Comparison of ENCODE assay signal across 7 mouse cellular contexts in the genomic region with DNA sequence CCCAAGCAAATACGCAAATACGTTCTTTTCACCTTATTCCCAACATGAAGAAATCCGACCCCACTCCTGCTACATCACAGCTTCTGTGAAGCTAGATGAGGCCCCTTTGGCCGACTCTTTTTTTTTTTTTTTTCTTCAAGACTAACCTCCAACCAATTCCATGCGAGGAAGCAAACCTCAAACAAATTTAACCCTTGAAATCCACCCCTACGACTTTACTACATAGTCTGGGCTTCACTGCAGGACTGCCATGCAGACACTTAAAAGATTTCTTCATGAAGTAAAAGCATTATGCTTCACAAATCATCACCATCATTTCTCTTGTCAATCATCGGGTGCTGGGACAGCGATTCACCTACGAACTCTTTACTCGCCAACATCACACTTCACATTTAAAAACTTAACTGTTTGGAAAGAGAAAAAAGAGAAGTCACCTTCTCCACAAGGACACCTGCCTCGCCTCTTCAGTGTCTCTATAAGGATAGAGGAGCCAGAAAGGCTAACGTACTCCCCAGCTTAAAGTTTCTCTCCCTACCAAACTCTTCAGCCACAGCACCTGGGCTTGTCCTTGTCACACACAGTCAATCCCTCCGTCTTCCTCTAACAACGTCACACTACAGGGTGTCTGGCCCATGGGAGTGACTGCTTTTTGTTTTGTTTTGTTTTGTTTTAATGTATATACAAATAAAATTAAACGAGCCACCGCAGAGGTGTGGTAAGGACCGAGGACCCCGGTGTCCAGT. TPM values are rescaled to one million over a fixed set of nuclear protein-coding genes. Genes with fewer than 3 reads are reported as not detected.
DNase-seq lines count a peak whose midpoint lies in the region; ATAC-seq and TF ChIP-seq lines count a peak whose summit lies in the region.

No protein-coding gene starts in this region.

- no peak for TF ChIP-seq CTCF in spleen, adult 2 months (IDR thresholded peaks at IDR 0.05; ENCODE audit: extremely low read depth, insufficient read depth, insufficient read length, insufficient replicate concordance)
- no peak for TF ChIP-seq CTCF in intestine, postnatal 0 days (IDR thresholded peaks at IDR 0.05; ENCODE audit: low read depth)

- H3K4me3 ChIP-seq in spleen, adult 2 months (ENCODE audit: extremely low read depth, insufficient read depth, insufficient read length), result peak overlapping the region; percentile 90; the same call in 1 of the 2 replicates
- peak overlapping the region; percentile 78 for H3K4me3 ChIP-seq in embryonic facial prominence, embryonic 11.5 days (ENCODE audit: low read depth, low read length)
- peak overlapping the region; percentile 90 for H3K4me3 ChIP-seq in intestine, postnatal 0 days (ENCODE audit: low read depth, low read length)
- peak overlapping the region; percentile 74 for H3K4me3 ChIP-seq in neural tube, embryonic 15.5 days (replicated peaks)

- 0 out of 2 replicates have a peak, but pooled peaks have one; percentile 14 for ATAC-seq in embryonic facial prominence, embryonic 11.5 days (replicated peaks; ENCODE audit: insufficient number of reproducible peaks, low FRiP score, low TSS enrichment, low read depth)
- ATAC-seq in intestine, postnatal 0 days, result no peak
- ATAC-seq in neural tube, embryonic 15.5 days (ENCODE audit: low FRiP score), result 0 out of 2 replicates have a peak, but pooled peaks have one; percentile 2

- 41% methylated on average over 18 of the region's 18 CpGs for WGBS in spleen, adult 2 months
- 6% methylated on average over 18 of the region's 18 CpGs for WGBS in embryonic facial prominence, embryonic 11.5 days
- WGBS in intestine, postnatal 0 days, result 24% methylated on average over 18 of the region's 18 CpGs
- WGBS in neural tube, embryonic 15.5 days, result 10% methylated on average over 18 of the region's 18 CpGs

- peak overlapping the region; percentile 93 for H3K4me2 ChIP-seq in embryonic facial prominence, embryonic 11.5 days (ENCODE audit: low read depth, low read length)
- H3K4me2 ChIP-seq in intestine, postnatal 0 days (replicated peaks; ENCODE audit: low read depth), result peak overlapping the region; percentile 89
- peak overlapping the region; percentile 74 for H3K4me2 ChIP-seq in neural tube, embryonic 15.5 days

- H3K9ac ChIP-seq in embryonic facial prominence, embryonic 11.5 days (replicated peaks; ENCODE audit: low read length), result no peak overlapping the region
- H3K9ac ChIP-seq in intestine, postnatal 0 days (ENCODE audit: low read depth, low read length), result peak overlapping the region; percentile 94
- peak overlapping the region; percentile 94 for H3K9ac ChIP-seq in neural tube, embryonic 15.5 days (replicated peaks)

- H3K4me1 ChIP-seq in spleen, adult 2 months (ENCODE audit: control insufficient read depth, insufficient read depth, insufficient read length), result peaks cover 5% of the 10 kb centered on the region; the same call in 1 of the 2 replicates
- H3K4me1 ChIP-seq in embryonic facial prominence, embryonic 11.5 days (ENCODE audit: control insufficient read depth, insufficient read depth, low read length), result peaks cover 2% of the 10 kb centered on the region
- peaks cover 7% of the 10 kb centered on the region; the same call in 1 of the 2 replicates for H3K4me1 ChIP-seq in intestine, postnatal 0 days (replicated peaks; ENCODE audit: control insufficient read depth, insufficient read depth, low read length)
- H3K4me1 ChIP-seq in neural tube, embryonic 15.5 days, result peaks cover 30% of the 10 kb centered on the region

- no peaks in the 10 kb centered on the region for H3K27me3 ChIP-seq in spleen, adult 2 months (ENCODE audit: control insufficient read depth, insufficient read depth, low read length)
- no peaks in the 10 kb centered on the region; the same call in 1 of the 2 replicates for H3K27me3 ChIP-seq in embryonic facial prominence, embryonic 11.5 days (ENCODE audit: control insufficient read depth, insufficient read depth, low read length)
- no peaks in the 10 kb centered on the region for H3K27me3 ChIP-seq in intestine, postnatal 0 days (replicated peaks; ENCODE audit: control insufficient read depth, insufficient read depth, low read length)
- H3K27me3 ChIP-seq in neural tube, embryonic 15.5 days (replicated peaks), result no peaks in the 10 kb centered on the region

- H3K9me3 ChIP-seq in embryonic facial prominence, embryonic 11.5 days (replicated peaks; ENCODE audit: control insufficient read depth, low read length), result no peaks in the 10 kb centered on the region
- no peaks in the 10 kb centered on the region for H3K9me3 ChIP-seq in intestine, postnatal 0 days (ENCODE audit: control insufficient read depth)
- no peaks in the 10 kb centered on the region for H3K9me3 ChIP-seq in neural tube, embryonic 15.5 days (replicated peaks)

- H3K36me3 ChIP-seq in spleen, adult 2 months (ENCODE audit: control insufficient read depth, insufficient read depth, low read length), result no peaks in the 10 kb centered on the region
- no peaks in the 10 kb centered on the region for H3K36me3 ChIP-seq in embryonic facial prominence, embryonic 11.5 days (replicated peaks; ENCODE audit: control insufficient read depth, insufficient read depth, low read depth, low read length)
- H3K36me3 ChIP-seq in intestine, postnatal 0 days (ENCODE audit: control insufficient read depth, insufficient read depth), result no peaks in the 10 kb centered on the region
- H3K36me3 ChIP-seq in neural tube, embryonic 15.5 days, result no peaks in the 10 kb centered on the region

- no peak for TF ChIP-seq POLR2A in spleen, adult 2 months (IDR thresholded peaks at IDR 0.05; ENCODE audit: low read depth, low read length)

- H3K27ac ChIP-seq in spleen, adult 2 months (ENCODE audit: insufficient read depth, low read length), result no peak overlapping the region
- no peak overlapping the region for H3K27ac ChIP-seq in embryonic facial prominence, embryonic 11.5 days (replicated peaks; ENCODE audit: low read depth, low read length)
- H3K27ac ChIP-seq in intestine, postnatal 0 days (ENCODE audit: low read depth, low read length), result no peak overlapping the region
- peak overlapping the region; percentile 96; the same call in 1 of the 2 replicates for H3K27ac ChIP-seq in neural tube, embryonic 15.5 days (replicated peaks)

- no peak for DNase-seq in spleen, adult 2 months (ENCODE audit: low read depth in 1 of 2, low spot score in 2 of 2)
- no peak for DNase-seq in spleen, postnatal 4 days (ENCODE audit: low spot score in 2 of 2)
- DNase-seq in embryonic facial prominence, embryonic 11.5 days (ENCODE audit: low spot score), result peak; percentile 66
- DNase-seq in frontal cortex, postnatal 14 days (ENCODE audit: low spot score in 2 of 2), result no peak
- DNase-seq in urinary bladder, postnatal 25 days (ENCODE audit: low spot score), result no peak

RNA-seq across cellular contexts. Expression of a gene that starts 1.6 kb away (rescaled TPM):
- 14.7 and 19.5 TPM in 2 replicates for polyA plus RNA-seq in spleen, adult 2 months (2012; rRNA removed)
- polyA plus RNA-seq in embryonic facial prominence, embryonic 11.5 days (2014; fragmentation: Nextera tagmentation; extraction: Ambion mirVana), result 7.1 and 7.8 TPM in 2 replicates
- 6.0 and 6.6 TPM in 2 replicates for polyA plus RNA-seq in intestine, postnatal 0 days (2015; fragmentation: Nextera tagmentation; extraction: Ambion mirVana)
- 13.7 and 15.8 TPM in 2 replicates for polyA plus RNA-seq in neural tube, embryonic 15.5 days (2015; fragmentation: Nextera tagmentation; extraction: Ambion mirVana)
